Mouse (Mus musculus) c-Kit-positive CD71-negative TER-119-negative erythroid progenitor cells, embryonic 14.5 days (primary cell): Measurements from ENCODE around the gene Plxna4.

ENCODE experiments used
- DNase-seq: peaks from one replicate; pipeline ENCODE4 v3.0.0-alpha.2; 2013; ENCODE audit warnings: low read depth

The Plxna4 gene

DNA sequence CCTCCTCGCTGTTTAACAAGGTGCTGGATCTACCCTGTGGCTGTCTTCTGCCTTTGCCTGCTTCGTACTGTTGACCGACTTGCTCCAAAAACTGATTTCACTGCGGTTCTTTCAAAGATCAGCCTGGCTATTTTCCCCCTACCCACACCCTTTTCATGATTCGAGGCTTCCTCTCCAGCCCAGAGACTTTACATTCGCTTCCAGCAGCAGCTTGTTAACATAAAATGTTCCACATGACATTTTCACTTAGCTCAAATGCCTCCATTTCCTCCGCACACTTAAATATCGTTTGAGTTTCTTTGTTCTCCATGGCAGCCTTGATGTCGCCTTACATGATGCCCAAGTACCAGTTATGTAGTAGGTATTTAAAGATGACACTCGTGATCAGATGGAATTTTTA lies 336.3 kb downstream of the Plxna4 start:
- DNase-seq, result no peak

DNA sequence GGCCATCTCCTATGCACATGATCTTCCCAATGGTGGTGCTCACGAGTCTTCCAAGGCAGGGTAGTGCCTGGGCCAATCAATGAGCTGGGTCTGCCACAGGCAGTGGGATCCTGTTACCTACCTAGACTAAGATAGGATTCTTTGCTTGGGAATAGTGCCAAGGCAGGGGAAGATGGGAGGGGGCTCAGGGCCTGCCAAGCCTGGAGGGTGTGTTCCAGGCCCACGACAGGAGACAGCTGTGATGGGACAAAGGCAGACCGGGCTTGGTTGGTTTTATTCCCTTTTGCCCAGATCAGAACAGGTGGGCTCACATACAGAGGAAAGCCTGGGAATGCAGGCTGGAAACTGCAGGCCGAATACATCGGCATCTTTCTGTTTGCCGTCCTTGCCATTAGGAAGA lies 342.0 kb downstream of the Plxna4 start:
- DNase-seq, result no peak

DNA sequence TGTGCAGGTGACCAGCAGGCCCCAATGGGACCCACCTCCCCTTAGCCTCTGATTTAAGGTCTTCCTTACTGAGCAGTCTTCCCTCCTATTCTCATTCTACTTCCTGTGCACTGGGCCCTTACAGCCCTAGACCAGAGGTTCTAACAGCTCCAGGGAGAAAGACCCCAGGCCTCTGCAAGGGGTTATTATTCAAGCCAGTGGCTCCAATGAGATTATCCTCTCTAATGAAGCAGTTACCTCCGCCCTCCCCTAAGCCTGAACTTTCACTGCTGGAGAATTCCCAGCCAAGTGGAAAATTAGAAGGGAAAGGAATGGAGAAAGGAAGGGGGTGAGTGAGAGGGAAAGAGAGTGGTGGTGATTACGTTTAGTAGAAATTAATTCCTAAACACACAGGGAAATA lies 345.0 kb downstream of the Plxna4 start:
- DNase-seq, result no peak

DNA sequence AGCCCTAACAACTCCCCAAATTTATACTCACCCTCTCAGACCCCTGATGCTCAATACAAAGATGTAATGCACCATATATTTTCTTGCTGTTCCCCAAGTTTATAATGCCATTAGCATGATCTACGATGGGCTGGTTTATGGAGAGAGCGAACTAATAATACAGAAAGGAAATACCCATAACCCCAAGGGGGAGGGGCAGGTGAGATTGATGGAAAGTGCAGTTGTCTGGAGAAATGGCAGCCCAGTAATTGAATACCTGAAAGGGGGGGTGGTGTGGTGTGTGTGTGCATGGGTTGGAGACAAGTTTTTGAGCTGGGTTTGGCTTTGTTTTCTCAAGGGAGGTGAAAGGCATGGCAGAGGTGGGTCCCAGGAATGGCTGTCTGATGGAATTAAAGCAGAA lies 356.6 kb downstream of the Plxna4 start:
- no peak for DNase-seq

DNA sequence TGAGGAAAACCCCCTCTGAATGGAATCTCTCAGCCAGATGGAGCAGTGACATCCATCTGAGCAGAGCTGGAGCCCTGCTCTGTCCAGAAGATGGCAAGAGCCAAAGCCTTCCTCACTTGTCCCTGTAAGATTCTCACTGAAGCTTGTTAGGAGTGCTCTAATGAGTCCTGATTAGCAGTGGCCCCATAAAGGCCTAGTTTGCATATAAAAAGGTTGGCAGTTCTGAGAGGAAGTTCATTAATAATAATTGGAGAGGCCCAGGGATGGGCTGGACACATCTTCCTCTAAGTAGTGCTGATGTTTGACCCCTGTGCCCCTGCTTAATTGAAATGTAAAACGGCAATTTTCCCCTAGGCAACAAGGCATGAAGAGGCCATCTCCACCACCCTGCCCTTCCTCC lies 361.4 kb downstream of the Plxna4 start:
- no peak for DNase-seq

GRCm38 (mm10) chr6:32224007-32224703 lies 363.8 kb downstream of the Plxna4 start:
- DNase-seq, result no peak

- no peak for DNase-seq
Measured at GRCm38 (mm10) chr6:32220765-32221164, 367.2 kb downstream of the Plxna4 start.

DNA sequence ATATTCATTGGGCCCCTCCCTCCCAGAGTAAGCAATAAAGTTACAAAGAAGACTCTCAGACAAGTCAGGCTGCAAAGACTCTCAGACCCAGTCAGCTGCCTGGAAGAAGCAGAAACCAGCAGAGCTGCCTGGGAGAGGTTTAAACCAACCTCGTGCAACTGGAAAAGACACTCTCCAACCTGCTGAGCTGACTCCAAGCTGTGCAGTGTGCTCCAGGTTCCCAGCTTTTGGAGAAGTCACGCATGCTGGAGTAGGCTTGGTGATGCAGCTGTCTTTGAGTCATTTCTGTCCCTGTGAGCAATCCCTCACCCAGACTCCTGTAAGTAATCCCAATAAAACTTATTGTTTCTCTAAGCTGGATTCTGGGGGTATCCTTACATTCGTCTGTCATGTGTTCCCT lies 369.4 kb downstream of the Plxna4 start:
- DNase-seq, result no peak

DNA sequence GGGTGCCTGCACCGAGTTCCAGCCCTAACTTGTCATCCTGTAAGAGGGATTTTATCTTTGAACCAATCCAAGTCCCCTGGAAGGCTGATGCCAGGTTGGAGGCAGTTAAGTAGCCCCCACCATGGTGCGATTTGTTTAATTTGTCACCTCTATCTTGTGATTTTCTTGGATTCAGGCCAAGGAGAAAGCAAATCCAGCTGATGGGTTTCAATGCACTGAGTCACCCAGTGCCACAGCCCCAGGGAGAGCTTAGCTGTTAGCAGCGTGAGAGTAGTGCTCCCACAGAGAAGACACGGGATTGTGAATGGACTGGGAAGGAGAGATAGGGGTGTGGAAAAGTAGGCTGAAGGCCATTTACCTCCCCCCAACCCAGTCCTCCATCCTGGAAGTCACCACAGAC lies 375.6 kb downstream of the Plxna4 start:
- no peak for DNase-seq

- no peak for DNase-seq
Measured at GRCm38 (mm10) chr6:32210139-32210538, 377.9 kb downstream of the Plxna4 start.

GRCm38 (mm10) chr6:32208951-32209350 lies 379.0 kb downstream of the Plxna4 start:
- DNase-seq, result no peak

DNA sequence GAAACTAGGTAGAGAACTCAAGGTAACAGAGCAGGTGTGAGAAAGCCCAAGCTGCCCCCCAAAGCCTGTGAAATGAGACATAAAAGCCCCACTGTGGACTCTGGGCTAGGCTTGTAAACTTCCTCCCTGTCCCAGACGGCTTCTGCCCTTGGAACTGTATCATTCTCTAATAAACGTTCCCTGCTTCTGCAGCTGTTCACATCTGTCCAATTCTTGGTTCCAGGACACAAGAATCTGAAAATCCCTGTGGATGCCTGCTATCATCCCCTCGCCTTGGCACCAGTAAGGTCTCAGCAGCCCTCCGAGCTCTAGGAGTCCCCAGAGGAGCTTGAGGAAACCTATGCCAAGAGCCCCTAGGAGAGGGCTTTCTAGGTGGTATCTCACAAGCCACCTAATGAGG lies 383.7 kb downstream of the Plxna4 start:
- no peak for DNase-seq

GRCm38 (mm10) chr6:32203389-32203788 lies 384.6 kb downstream of the Plxna4 start:
- no peak for DNase-seq

GRCm38 (mm10) chr6:32202664-32203192 lies 385.3 kb downstream of the Plxna4 start:
- DNase-seq, result no peak

DNA sequence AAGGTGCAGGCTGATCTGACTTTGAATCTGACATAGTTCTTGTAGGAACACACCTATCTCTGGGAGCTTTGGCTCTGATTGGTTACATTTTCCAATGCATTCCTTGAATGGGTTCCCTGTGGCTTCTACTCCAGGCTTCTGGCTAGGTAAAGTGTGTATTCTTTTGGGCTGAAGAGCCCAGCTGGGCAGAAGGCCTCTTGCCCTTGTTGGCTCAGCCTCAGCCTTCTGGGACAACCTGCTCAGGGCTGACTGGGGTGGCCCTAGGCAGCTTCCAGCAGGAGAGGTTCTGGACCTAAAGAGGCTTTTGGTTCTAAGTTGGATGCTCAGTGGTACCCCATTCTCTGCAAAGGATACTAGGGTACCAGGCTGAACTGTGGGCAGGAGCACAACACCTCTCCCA lies 386.5 kb downstream of the Plxna4 start:
- no peak for DNase-seq

DNA sequence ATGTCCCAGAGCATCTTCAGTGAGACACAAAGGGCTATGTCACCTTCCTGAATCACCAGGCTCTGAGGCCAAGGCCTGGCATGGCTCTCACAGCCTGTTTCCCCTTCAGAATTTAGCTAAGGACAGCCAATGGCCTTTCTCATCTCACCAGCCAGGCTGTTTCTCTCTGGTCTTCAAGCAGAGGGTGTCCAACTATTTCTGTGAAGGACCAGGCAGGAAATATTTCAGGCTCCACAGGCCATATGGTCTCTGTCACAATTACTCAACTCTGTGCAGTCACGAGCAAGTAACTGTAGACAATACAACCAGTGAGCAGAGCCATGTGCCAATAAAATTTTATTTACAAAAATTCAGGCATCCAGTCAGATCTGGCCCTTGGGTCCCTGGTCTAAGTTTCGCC lies 388.4 kb downstream of the Plxna4 start:
- DNase-seq, result no peak

GRCm38 (mm10) chr6:32196913-32197312 lies 391.1 kb downstream of the Plxna4 start:
- no peak for DNase-seq

GRCm38 (mm10) chr6:32193046-32193445 lies 394.9 kb downstream of the Plxna4 start:
- DNase-seq, result no peak

DNA sequence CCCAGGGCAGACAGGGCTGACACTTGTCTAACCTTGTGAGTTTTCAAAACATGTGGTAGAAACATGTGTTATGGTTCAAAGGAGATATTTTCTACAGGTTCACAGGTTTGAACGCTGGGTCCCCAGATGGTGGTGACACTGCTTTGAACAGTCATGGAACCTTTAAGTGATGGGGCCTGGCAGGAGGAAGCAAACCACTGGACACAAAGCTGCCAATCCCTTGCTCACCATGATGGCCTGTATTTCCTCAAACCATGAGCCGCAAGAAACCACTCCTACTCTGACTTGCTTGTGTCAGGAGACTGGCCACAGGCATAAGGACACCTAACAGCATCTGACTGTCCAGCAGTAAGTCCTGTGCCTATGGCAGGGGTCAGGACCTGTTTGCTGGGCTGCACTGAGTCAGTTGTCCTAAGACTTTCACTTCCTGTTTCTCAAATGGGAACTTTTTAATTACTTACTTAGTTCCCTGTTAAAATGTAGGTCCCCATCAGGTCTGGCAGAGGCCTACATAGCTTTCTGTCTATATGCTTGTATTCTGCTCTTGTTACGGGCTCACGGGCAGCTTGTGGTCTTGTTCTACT lies 403.5 kb downstream of the Plxna4 start:
- DNase-seq, result no peak

DNA sequence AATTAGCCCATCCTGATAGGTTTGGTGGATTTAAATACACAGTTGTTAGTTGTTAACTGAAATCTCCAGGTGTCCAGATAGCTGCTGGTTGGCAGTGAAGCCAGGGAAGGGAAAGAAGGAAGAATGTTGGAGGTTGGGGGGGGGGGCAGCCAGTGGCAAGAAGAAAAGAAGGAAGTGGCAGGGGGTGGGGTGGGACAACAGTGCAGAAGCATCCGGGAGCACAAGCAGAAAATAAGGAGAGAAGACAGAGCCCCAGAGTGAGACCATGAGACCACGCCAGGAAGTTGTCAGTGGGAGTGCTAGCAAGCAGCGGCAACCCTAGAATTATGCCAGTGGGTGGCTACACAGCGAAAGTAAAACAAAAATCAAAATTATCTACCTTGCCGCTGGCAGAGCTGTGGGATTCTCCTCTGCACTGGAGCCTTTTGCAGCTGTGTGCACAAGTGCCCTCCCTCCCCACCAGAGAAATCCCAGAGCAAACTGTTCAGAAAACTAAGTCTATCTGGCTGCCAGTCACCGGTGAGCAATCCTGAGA lies 404.3 kb downstream of the Plxna4 start:
- DNase-seq, result no peak

DNA sequence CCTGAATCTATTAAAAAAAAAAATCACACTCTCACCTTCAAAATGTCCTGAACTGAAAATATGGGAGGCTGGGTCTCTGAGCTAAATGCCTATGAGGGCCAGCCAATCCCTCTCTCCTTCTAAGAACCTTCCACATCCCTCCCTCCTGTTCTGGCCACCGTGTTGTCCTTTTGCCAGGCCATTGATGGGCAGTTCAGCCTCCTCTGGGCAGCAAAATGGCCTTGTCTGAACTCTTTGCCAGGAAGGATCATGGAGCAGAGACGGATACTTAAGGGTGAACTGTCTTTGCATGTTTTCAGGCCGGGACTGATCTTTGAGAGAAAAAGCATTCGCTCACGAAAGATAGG lies 408.0 kb downstream of the Plxna4 start:
- no peak for DNase-seq

DNA sequence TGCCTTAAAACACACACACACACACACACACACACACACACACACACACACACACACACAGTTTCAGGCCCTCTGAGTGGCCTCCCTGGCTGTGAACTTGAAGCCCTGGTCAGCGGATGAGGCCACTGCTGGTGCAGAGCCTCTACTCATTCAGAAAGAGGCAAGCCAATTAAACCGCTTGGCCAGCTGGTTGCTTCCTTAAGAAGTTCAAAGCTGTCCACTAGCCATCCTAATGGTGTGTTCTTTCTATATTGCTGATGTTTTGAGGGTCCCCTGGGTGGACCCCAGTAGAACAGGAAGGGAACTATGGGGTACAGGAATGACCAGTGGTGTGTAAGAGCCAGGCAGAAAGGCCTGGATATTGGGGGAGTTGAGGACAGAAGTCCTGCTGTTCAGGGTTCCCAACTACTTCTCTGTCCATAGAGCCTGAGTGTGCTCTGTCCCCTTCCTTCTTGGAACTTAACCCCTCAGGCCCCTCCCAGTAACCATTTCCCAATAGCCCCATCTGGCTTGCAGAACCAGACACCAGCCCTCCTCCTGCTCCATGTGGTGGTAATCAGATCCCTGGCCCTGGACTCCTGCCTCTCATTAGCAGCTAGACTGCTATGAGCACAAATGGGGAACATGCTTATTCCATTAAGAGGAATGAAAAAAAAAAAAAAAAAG lies 408.5 kb downstream of the Plxna4 start:
- DNase-seq, result no peak

- DNase-seq, result no peak
Measured at GRCm38 (mm10) chr6:32177905-32178304, 410.1 kb downstream of the Plxna4 start.
